Mouse (Mus musculus): ENCODE measurements at regions not wholly inside any gene's neighbourhood (a gene's known extent, or its start where the extent isn't known, plus 50 kb on each side); places are given as distances from the start of the nearest gene placed in this dataset.

DNA sequence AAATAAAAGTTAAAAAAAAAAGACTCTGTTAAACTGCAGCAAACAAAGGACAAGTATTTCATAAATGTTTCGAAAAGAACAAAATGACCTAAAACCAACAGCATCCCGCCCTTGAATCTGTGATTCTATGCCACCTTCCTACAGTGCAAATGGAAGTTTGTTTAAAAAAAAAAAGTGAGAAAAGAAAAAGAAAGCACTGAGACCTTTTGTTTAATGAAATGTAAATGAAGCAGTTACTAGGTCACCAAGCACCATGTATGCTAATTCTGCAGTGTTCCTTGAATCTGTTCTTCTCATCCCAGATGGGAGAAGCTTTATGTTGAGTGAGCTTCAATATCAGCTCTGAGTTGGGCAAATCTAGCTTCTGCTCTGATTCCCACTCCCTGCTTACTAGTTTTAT, 64.8 kb downstream of the Dnajb9 start:
- no peak for DNase-seq

DNA sequence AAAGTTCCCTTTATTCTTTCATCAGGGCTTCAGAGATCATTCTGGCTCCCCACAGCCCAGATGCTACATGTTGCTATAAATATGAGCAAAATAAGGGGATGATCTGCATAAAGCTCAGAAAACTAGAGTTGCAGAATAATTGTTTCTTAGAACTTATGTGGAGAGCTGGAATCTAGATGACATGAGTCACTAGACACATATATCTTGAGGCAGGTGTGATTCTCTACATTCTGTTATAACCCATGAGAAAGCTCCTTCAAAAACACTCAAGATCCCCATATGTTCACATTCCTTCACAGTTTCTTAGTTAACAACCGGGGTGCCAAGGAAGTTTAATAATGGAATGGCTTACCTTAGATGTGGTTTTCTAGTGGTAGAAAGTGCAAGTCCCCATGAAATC, 71.1 kb downstream of the Dnajb9 start:
- DNase-seq = no peak

DNA sequence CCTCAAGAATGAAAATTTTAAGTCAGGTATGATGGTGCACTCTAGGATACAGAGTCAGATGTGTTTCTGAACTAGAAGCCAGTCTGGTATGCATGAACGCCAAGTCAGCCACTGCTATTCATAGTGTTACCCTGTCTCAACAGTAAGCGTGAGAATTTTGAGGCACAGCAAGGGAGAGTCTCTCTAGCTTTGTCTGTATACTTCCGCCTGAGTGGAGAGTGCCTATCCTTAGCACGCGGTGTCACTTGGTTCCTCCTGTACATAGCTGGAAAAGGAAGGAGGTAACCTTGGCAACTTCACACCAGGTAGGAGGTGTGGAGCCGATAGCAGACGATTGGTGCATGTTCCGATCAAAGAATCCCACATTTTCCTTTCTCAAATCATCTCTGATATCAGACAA, 81.3 kb downstream of the Dnajb9 start:
- no peak for DNase-seq

DNA sequence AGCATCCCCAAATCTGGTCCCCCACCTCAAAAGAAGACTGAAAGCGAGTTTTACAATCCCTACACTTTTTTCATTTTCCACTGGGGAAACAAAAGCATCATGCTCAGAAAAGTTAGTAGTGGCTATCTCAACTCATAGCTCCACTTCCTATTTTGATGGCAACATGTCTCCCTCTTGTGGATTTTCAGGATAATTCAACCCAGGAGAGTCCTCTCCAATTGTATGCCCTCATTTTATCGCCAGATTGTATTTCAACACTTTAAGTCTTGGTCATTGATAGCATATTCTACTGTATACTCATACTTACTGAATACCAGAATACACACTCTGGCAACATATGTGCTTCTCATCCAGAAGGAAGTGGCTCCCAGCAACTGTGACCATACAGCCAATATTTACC, 105.0 kb downstream of the Dnajb9 start:
- DNase-seq = no peak

GRCm38 (mm10) chr12:44099188-44099587, 110.9 kb downstream of the Dnajb9 start:
- no peak for DNase-seq

DNA sequence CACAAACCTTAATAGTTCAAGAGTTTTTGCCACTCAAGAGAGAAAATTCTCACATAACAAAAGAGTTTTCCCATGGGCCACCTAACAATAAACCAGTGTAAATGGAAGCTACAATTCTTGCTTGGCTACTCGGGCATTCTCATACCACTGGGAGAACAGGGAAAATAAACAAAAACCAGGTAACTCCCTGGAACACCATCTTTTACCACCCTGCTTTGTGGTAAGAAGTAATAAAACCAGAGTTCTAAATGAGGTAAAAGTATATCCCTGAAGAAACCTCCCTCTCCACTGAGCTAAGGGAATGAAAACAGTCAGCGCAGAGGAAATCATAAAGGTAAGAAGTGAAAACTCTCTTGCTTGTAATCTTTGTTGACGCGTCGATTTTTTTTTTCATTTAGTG, 138.4 kb downstream of the Dnajb9 start:
- no peak for DNase-seq

- no peak for DNase-seq
These were observed 153.5 kb downstream of the Dnajb9 start for GRCm38 (mm10) chr12:44056493-44057163.

GRCm38 (mm10) chr12:44045806-44046205, 164.3 kb downstream of the Dnajb9 start:
- no peak for DNase-seq

DNA sequence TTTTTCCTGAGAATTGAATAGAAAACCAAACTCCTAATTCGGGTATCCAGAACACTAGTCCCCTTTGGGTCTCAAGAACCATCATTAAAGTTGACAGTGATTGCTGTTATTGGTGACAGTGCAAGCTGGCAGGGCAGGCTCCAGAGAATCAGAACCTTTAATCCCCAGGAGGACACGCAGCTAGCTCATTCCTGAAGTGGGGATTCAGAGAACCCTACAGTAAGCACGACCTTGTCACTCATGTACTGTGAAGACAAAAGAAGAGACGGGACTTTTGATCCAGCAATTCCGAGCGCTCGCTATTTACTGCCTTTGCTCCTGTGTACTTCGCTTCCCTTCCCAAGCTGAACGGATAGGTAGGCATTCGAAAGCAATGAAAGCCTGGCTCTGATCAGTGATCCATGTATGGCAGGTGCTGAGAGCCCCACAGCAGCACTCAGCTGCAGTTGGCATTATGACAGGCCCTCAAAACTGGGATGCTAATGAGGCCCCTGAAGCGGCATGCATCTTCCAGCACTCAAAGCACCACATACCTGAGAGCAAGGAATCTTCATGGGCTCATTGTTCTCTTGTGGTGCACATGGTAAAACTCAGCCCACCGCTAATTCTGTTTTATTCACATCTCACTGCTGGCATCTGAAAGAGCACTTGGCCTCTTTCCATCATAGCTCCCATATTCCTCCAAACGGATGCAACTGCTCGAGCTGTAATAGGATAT, 165.6 kb downstream of the Dnajb9 start:
- no peak for DNase-seq

DNA sequence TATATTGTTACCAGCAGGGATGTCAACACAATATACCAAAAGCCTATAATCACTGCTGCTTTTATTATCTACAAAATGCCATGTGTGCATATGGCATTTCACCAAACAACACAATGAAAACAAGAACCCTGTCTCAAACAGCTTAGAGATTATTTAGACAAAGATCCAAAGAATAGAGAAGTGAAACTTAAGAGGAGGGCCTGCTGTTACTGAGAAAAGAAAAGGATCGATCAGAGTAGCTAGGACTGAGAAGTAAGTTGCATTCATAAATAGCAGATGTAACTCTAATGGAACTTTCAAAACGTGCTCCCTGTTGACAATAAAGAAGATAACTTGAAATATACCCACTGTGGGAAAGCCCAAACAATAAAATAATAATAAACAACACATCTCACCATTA, 203.3 kb downstream of the Dnajb9 start:
- DNase-seq = no peak

GRCm38 (mm10) chr12:43983548-43983947, 226.6 kb downstream of the Dnajb9 start:
- no peak for DNase-seq

- no peak for DNase-seq
These were observed 246.2 kb downstream of the Dnajb9 start for GRCm38 (mm10) chr12:43963973-43964372.

- peak; percentile 66 for DNase-seq
These were observed 247.5 kb downstream of the Dnajb9 start for GRCm38 (mm10) chr12:43962551-43963120.

- DNase-seq = no peak
These were observed 285.9 kb downstream of the Dnajb9 start for GRCm38 (mm10) chr12:43924228-43924627.

DNA sequence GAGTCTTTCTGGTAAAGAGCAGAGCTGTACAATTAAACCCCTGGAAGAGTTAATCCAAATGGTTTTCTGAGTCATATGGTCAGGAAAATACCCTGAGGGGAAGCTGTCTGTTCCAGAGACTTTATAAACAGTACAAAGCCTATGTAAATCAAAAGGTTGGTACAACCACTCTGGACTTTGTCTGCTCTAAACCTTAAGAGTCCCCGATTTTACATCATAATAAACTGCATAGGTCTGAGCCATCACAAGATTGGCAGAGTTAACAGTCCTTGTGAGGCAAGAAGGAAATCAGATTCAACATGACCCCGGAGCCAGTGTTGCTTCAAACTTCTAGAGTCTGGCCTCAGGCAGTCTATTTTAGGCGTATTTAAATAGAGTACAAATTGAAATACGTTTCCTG, 289.7 kb downstream of the Dnajb9 start:
- DNase-seq = no peak

DNA sequence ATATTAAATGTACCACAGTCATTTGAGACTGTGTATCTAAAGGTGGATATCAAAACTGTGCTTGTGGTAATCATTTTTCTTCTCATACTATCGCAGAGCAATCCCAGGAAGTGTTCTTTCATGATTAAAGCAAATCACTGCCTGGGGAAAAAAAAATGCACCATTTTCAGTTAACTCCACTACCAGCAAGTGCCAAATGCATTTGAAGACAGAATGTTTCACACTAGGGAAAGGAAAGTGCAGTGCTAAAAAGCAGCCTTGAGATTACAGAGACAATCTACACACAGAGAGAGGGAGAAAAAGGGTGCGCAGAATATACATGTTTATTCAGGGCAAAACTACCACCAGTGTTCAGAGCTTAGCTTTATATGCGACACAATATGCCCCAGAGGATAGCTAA, 291.0 kb downstream of the Dnajb9 start:
- DNase-seq = no peak

DNA sequence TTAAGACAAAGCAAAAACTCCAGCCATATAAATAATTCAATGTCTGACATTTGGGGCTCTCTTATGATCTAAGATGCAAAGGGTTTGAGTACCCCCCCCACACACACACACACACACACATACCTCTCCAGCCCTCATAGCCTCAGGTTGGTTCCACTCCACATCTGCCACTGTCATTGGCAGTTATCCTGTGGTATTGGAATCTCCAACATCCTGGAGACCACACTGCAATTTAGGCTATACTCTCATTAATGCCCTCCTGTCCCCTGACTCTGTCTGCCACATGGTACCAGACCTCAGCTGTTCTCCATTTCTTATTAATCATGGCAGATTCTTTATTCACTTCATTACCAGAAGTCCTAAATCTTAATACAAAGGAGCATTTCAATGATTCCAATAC, 293.3 kb downstream of the Dnajb9 start:
- DNase-seq = no peak

- no peak for DNase-seq
These were observed 310.9 kb downstream of the Dnajb9 start for GRCm38 (mm10) chr12:43899273-43899672.

DNA sequence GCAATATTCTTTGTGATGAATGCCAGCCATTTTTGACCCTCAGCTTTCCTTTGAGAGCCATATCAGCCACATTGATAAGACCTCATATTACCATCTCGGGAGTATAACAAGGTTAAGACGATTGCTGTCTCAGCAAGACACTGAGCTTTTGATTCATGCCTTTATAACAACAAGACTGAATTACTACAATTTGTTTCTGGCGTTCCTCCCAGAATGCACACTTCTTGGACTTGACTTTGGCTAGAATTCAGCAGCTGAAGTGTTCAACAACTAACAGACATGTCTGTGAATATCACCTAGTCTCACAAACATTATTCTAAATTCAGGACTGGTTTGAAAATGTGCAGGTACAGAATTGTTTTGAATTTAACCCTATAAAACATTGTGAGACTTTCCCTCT, 324.5 kb downstream of the Dnajb9 start:
- no peak for DNase-seq

- DNase-seq = no peak
These were observed 349.6 kb downstream of the Dnajb9 start for GRCm38 (mm10) chr12:43860479-43860878.

DNA sequence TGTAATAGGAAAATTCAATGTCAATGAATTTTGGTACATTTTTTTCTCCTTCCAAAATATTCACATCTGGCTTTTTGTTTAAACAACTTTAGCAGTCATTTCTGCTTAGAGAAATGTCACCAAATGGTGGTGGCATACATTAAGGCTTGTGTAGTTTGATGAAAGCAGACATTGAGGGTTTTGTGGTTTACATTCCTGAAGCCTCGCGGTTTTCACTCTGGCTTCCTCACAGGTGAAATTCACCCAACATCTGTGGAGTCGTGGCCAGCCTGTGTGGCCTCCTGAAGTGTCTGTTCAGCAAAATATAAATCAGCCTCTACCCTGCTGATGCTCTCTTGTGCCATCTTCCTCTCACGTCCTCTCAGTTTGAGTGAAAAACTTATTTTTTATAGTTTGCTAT, 353.8 kb downstream of the Dnajb9 start:
- no peak for DNase-seq

DNA sequence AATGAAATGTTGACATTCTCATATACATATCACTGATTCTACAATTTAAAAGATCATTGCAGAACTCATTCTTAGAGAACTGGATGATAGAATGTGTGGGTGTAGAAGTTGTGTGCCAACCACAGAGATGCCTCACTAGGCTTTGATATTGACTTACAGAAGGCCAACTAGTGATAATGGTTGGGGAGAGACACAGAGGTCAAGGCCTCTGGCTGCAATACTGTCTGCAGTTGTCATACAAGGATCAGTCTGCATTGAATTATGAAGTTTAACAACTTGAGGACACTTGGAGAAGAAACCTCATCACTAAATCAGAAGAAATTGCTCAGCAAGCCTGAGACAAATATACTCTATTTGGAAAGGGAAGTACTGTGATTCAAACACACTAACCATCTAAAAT, 357.9 kb downstream of the Dnajb9 start:
- DNase-seq = no peak

DNA sequence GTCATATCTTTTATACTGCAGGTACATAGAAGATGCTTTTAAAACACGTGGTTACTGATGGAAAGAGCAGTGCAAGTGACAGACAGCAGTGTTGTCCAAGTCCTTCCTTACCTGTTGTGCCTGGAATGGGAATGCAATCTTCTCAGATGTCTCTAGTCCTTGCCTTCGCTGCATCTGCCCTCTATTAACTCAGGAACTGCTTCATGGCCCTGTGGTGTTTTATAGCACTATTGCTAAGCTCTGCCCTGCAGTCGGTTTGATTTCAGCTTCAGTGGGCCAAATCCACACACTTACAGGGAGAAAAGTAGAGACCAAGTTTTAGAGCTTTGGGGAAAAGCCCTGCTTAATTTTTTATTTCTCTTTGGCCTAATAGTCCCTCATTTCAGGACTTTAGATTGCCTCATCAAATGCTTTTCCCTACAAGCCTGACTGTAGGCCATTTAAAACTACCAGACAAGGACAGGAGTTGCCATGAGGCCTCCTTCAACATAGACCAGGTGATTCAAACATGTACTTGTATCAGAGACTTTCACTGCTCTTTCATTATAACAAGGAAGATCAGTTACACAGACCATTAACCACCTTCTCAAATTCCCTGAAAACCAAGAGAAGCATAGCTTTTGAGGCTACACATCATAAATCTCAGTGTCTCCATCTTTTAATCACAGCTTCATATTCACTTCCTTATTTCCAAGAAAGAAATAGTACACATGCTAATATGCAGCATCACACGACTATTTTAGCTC, 358.7 kb downstream of the Dnajb9 start:
- DNase-seq = no peak
